Mouse (Mus musculus) kidney, adult 2 months (tissue): Measurements from ENCODE around the gene Olfr412. TPM values are rescaled to one million over a fixed set of nuclear protein-coding genes. Genes with fewer than 3 reads are reported as not detected.

Source experiments
- DNase-seq: peaks from one replicate; pipeline ENCODE4 v3.0.0; 2021
- H3K27ac ChIP-seq: fragments of 200-500 bp; 2 replicates; pipeline ENCODE4 v1.5.1; 2012; ENCODE audit warnings: low read depth, low read length, control low read depth, inconsistent platforms; ENCODE audit not compliant: insufficient read depth
- H3K27me3 ChIP-seq: fragments of 200-500 bp; replicated peaks from 2 replicates; pipeline ENCODE4 v1.6.1; 2012; ENCODE audit warnings: mild to moderate bottlenecking, moderate library complexity, low read length, inconsistent platforms; ENCODE audit not compliant: control insufficient read depth, insufficient read depth
- H3K36me3 ChIP-seq: fragments of 200-500 bp; 2 replicates; pipeline ENCODE4 v1.6.1; 2012; ENCODE audit warnings: mild to moderate bottlenecking, moderate library complexity, low read length, inconsistent platforms; ENCODE audit not compliant: control insufficient read depth, insufficient read depth
- H3K4me1 ChIP-seq: fragments of 200-500 bp; 2 replicates; pipeline ENCODE4 v1.6.1; 2011; ENCODE audit warnings: low read length; ENCODE audit not compliant: control insufficient read depth, insufficient read depth
- H3K4me3 ChIP-seq: fragments of 200-500 bp; 2 replicates; pipeline ENCODE4 v1.5.1; 2011; ENCODE audit warnings: mild to moderate bottlenecking, low read depth, low read length, control low read depth; ENCODE audit not compliant: insufficient read depth
- CTCF ChIP-seq: fragments of 200-500 bp; conservative IDR thresholded peaks from 2 replicates; pipeline ENCODE4 v1.5.1; 2011; ENCODE audit warnings: low read depth, mild to moderate bottlenecking, control low read depth, low read length, moderate library complexity, mixed read lengths; ENCODE audit not compliant: insufficient read depth, insufficient read length
- POLR2A ChIP-seq: fragments of 200-500 bp; IDR thresholded peaks from one replicate; pipeline ENCODE4 v1.6.1; 2011; ENCODE audit warnings: low read depth, low read length, control low read depth
- WGBS: fragments of 180-500 bp; shearing (Covaris S2); methylation state at CpG from one replicate; pipeline ENCODE4 v1.1.7; 2018; 5-methylcytosine and 5-hydroxymethylcytosine counted together
- polyA plus RNA-seq: library from polyadenylated mRNA; depleted of rRNA; stranded (reverse); fragments of >200 nt; gene quantifications from 2 replicates; pipeline ENCODE4 v1.2.3, GENCODE M21; 2012

Gene Olfr412
- polyA plus RNA-seq, 1 experiment = not detected

GRCm38 (mm10) chr11:74379166-74379873, 17.5 kb downstream of the Olfr412 start:
- Histone ChIP-seq H3K27me3 (no peaks in the 10 kb centered on the region), H3K4me1 (no peaks in the 10 kb centered on the region), H3K36me3 (no peaks in the 10 kb centered on the region), H3K4me3 (no peak overlapping the region), H3K27ac (no peak overlapping the region)
- TF ChIP-seq CTCF (no peak), POLR2A (no peak)
- no peak for DNase-seq
- WGBS = 51% methylated on average over 4 of the region's 4 CpGs

- H3K27me3 ChIP-seq = no peaks in the 10 kb centered on the region
- TF ChIP-seq POLR2A = no peak
- no peak for TF ChIP-seq CTCF
- peak; percentile 64 for DNase-seq
- H3K4me1 ChIP-seq = 0 out of 2 replicates have a peak, but pooled peaks cover 5% of the 10 kb centered on the region
- H3K27ac ChIP-seq = peak overlapping the region; percentile 75
- 51% methylated on average over 9 of the region's 9 CpGs for WGBS
- H3K4me3 ChIP-seq = no peak overlapping the region
- H3K36me3 ChIP-seq = no peaks in the 10 kb centered on the region
These were observed 23.8 kb downstream of the Olfr412 start for GRCm38 (mm10) chr11:74385674-74386073.

GRCm38 (mm10) chr11:74387203-74387602, 25.3 kb downstream of the Olfr412 start:
- DNase-seq = no peak
- Histone ChIP-seq H3K4me1 (0 out of 2 replicates have a peak, but pooled peaks cover 5% of the 10 kb centered on the region), H3K27ac (0 out of 2 replicates have a peak overlapping the region, but pooled peaks have one; percentile 8), H3K36me3 (no peaks in the 10 kb centered on the region), H3K27me3 (no peaks in the 10 kb centered on the region), H3K4me3 (no peak overlapping the region)
- TF ChIP-seq POLR2A (no peak), CTCF (no peak)
- WGBS = 66% methylated on average over 5 of the region's 5 CpGs

GRCm38 (mm10) chr11:74391899-74392298, 30.0 kb downstream of the Olfr412 start:
- 87% methylated on average over 11 of the region's 11 CpGs for WGBS
- TF ChIP-seq POLR2A = no peak
- H3K36me3 ChIP-seq = no peaks in the 10 kb centered on the region
- no peaks in the 10 kb centered on the region for H3K4me1 ChIP-seq
- H3K27me3 ChIP-seq = no peaks in the 10 kb centered on the region
- DNase-seq = no peak
- no peak overlapping the region for H3K27ac ChIP-seq
- no peak overlapping the region for H3K4me3 ChIP-seq

GRCm38 (mm10) chr11:74392903-74393302, 31.0 kb downstream of the Olfr412 start:
- no peak for DNase-seq
- Histone ChIP-seq H3K27ac (no peak overlapping the region), H3K27me3 (no peaks in the 10 kb centered on the region), H3K4me1 (no peaks in the 10 kb centered on the region), H3K4me3 (no peak overlapping the region), H3K36me3 (no peaks in the 10 kb centered on the region)
- TF ChIP-seq CTCF (no peak), POLR2A (no peak)
- WGBS = 86% methylated on average over 6 of the region's 6 CpGs

- no peak for DNase-seq
- no peaks in the 10 kb centered on the region for H3K36me3 ChIP-seq
- no peaks in the 10 kb centered on the region for H3K27me3 ChIP-seq
- WGBS = 90% methylated on average over 5 of the region's 5 CpGs
- no peak overlapping the region for H3K4me3 ChIP-seq
- H3K27ac ChIP-seq = no peak overlapping the region
- TF ChIP-seq CTCF (no peak), POLR2A (no peak)
- no peaks in the 10 kb centered on the region for H3K4me1 ChIP-seq
These were observed 31.6 kb downstream of the Olfr412 start for GRCm38 (mm10) chr11:74393489-74393888.

GRCm38 (mm10) chr11:74395583-74395982, 33.7 kb downstream of the Olfr412 start:
- Histone ChIP-seq H3K36me3 (no peaks in the 10 kb centered on the region), H3K27ac (no peak overlapping the region), H3K4me1 (no peaks in the 10 kb centered on the region), H3K4me3 (no peak overlapping the region), H3K27me3 (no peaks in the 10 kb centered on the region)
- no peak for DNase-seq
- 81% methylated on average over 18 of the region's 18 CpGs for WGBS
- no peak for TF ChIP-seq POLR2A
- no peak for TF ChIP-seq CTCF
